Mouse (Mus musculus): ENCODE results near the gene Top2a.

The Top2a gene

GRCm38 (mm10) chr11:98949958-98950460, 74.0 kb downstream of the Top2a start:
- no peak for DNase-seq (ENCODE audit: low read depth in 2 of 2, low spot score in 2 of 2)

GRCm38 (mm10) chr11:98949242-98949957, 74.6 kb downstream of the Top2a start:
- DNase-seq (ENCODE audit: low read depth in 2 of 2, low spot score in 2 of 2) = no peak

- no peak for DNase-seq (ENCODE audit: low read depth in 2 of 2, low spot score in 2 of 2)
Observed at GRCm38 (mm10) chr11:98947969-98948569, 75.9 kb downstream of the Top2a start.

DNA sequence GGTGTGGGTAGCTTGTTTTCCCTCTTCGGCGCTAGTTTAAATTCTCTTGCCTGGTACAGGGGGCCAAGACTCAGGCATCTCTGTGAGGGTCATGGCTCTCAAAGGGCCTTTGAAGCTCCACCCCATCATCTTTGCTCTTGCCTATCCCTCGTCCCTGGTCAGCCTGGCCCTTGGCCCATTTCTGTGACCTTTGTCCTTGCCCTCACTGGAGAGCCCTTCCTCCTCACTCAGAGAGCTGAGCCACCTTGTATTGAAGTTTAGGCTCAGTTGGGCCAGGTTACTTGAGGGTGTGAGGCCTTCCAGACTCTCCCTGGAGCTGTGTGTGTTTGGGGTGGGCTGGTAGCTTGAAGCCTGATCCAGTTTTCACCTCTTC, 78.4 kb downstream of the Top2a start:
- no peak for DNase-seq (ENCODE audit: low read depth in 2 of 2, low spot score in 2 of 2)

DNA sequence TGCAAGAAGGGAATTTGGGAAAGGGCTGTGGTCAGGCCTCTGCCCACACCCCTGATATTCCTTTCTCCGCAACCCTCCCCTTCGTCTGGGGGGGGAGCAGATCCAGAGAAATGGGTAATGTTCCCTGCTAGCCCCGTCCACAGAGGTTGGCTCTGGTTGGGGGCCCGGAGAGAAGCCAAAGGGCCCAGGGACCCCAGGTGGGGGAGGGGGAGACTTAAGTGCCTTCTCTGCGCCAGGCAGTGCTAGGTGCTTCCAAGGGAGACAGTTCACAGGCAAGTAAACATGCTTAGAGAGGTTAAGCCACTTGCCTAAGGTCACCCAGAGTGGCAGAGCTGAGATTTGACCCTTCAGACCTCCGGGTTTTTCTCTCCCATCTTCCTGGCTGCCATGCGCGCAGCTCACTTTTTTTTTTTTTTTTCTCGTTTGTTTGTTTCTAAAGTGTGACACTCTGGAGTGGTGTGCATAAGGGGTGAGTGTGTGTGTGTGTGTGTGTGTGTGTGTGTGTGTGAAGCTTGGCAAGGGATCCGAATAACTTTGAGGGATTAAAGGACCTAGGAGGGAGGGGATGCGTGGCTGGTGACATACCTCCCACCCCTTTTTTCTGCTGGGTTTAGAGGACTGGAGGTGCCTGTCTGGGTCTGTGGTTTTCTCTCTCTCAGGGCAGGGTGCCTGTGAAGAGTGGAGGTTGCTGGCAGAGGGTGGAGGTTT, 78.9 kb downstream of the Top2a start:
- peak; percentile 68 to 76 for DNase-seq (ENCODE audit: low read depth in 2 of 2, low spot score in 2 of 2)

GRCm38 (mm10) chr11:98943741-98944461, 80.1 kb downstream of the Top2a start:
- no peak for DNase-seq (ENCODE audit: low read depth in 2 of 2, low spot score in 2 of 2)

Data from CD8-positive naive resting alpha-beta T cell, adult 2 months (primary cell).